Mouse (Mus musculus): ENCODE measurements around the gene Gm49396. TPM values are rescaled to one million over a fixed set of nuclear protein-coding genes. Genes with fewer than 3 reads are reported as not detected.

Gm49396 gene
- polyA plus RNA-seq, 1 experiment from 2014 or later: 5.5 TPM

DNA sequence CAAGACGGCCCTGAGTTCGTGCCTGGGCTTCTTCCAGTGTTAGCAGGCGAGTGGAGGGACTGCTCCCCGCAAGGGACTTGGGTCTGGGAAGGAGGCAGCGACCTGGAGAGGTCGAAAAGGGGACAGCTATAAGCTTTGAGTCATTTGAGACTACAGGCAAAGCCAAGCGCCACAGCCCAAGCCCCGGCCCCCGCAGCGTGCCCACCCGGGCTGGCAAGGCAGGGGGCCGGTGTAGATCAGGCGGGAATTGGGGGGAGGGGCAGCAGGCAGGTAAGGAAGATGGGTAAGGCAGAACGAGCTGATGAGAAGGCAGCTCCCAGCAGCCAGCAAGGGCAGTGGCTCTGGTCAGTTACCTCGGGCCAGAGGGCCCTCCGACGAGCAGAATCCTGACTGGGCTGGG lies 36.7 kb upstream of the Gm49396 start:
- Histone ChIP-seq H3K9ac (ENCODE audit: low read depth, low read length) (peak overlapping the region; percentile 43; the same call in 1 of the 2 replicates), H3K27ac (ENCODE audit: low read depth, low read length) (no peak overlapping the region), H3K4me3 (ENCODE audit: low read depth, low read length) (no peak overlapping the region), H3K4me1 (ENCODE audit: control insufficient read depth, insufficient read depth, low read length) (peaks cover 11% of the 10 kb centered on the region), H3K9me3 (replicated peaks; ENCODE audit: control insufficient read depth, low read length) (no peaks in the 10 kb centered on the region), H3K4me2 (peak overlapping the region; percentile 44), H3K36me3 (ENCODE audit: control insufficient read depth, insufficient read depth, low read length) (peaks cover 21% of the 10 kb centered on the region), H3K27me3 (ENCODE audit: control insufficient read depth, insufficient read depth, low read length) (0 out of 2 replicates have a peak, but pooled peaks cover 3% of the 10 kb centered on the region)
- no peak for ATAC-seq (replicated peaks; ENCODE audit: insufficient number of reproducible peaks, low FRiP score, low TSS enrichment)
- WGBS (ENCODE audit: insufficient replicate concordance): 14% methylated on average over 17 of the region's 17 CpGs

GRCm38 (mm10) chr7:30526981-30527380 lies 36.2 kb upstream of the Gm49396 start:
- 75% methylated on average over 14 of the region's 14 CpGs for WGBS (ENCODE audit: insufficient replicate concordance)
- Histone ChIP-seq H3K9me3 (replicated peaks; ENCODE audit: control insufficient read depth, low read length) (no peaks in the 10 kb centered on the region), H3K4me1 (ENCODE audit: control insufficient read depth, insufficient read depth, low read length) (peaks cover 11% of the 10 kb centered on the region), H3K36me3 (ENCODE audit: control insufficient read depth, insufficient read depth, low read length) (peaks cover 21% of the 10 kb centered on the region), H3K4me3 (ENCODE audit: low read depth, low read length) (no peak overlapping the region), H3K4me2 (no peak overlapping the region), H3K27ac (ENCODE audit: low read depth, low read length) (no peak overlapping the region), H3K9ac (ENCODE audit: low read depth, low read length) (no peak overlapping the region), H3K27me3 (ENCODE audit: control insufficient read depth, insufficient read depth, low read length) (0 out of 2 replicates have a peak, but pooled peaks cover 3% of the 10 kb centered on the region)
- no peak; the same call in 1 of the 2 replicates for ATAC-seq (replicated peaks; ENCODE audit: insufficient number of reproducible peaks, low FRiP score, low TSS enrichment)

DNA sequence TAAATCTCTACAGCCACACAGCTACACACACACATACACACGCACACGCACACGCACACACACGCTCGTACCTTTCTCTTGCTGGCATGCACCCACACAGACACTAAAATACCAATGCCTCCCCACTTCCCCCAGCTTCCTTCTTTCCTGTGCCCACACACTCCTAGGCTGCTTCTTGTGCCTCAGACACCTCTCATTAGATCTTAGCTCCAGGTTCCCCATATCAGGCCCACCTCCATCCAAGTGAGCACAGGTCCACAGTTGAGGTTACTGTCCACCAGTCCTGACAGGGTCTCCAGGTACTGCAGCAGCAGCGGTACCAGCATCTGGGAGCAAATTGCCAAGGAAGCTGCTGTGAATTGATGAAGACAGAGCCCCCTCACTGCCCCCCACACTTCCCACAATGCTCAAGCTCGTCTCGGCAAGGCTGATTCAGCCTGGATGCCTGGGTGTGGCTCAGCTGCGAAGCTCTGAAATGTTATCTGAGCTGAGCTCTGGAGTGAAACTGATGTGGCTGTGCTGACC lies 31.8 kb upstream of the Gm49396 start:
- Histone ChIP-seq H3K27me3 (ENCODE audit: control insufficient read depth, insufficient read depth, low read length) (peaks cover 10% of the 10 kb centered on the region; the same call in 1 of the 2 replicates), H3K4me1 (ENCODE audit: control insufficient read depth, insufficient read depth, low read length) (peaks cover 21% of the 10 kb centered on the region), H3K9ac (ENCODE audit: low read depth, low read length) (0 out of 2 replicates have a peak overlapping the region, but pooled peaks have one; percentile 28), H3K4me2 (no peak overlapping the region), H3K4me3 (ENCODE audit: low read depth, low read length) (no peak overlapping the region), H3K36me3 (ENCODE audit: control insufficient read depth, insufficient read depth, low read length) (peaks cover 13% of the 10 kb centered on the region), H3K27ac (ENCODE audit: low read depth, low read length) (no peak overlapping the region), H3K9me3 (replicated peaks; ENCODE audit: control insufficient read depth, low read length) (no peaks in the 10 kb centered on the region)
- 69% methylated on average over 9 of the region's 9 CpGs for WGBS (ENCODE audit: insufficient replicate concordance)
- ATAC-seq (replicated peaks; ENCODE audit: insufficient number of reproducible peaks, low FRiP score, low TSS enrichment): no peak

GRCm38 (mm10) chr7:30532931-30533330 lies 30.2 kb upstream of the Gm49396 start:
- peak overlapping the region; percentile 14; the same call in 1 of the 2 replicates for H3K4me2 ChIP-seq
- no peak overlapping the region for H3K27ac ChIP-seq (ENCODE audit: low read depth, low read length)
- WGBS (ENCODE audit: insufficient replicate concordance): 28% methylated on average over 8 of the region's 8 CpGs
- H3K27me3 ChIP-seq (ENCODE audit: control insufficient read depth, insufficient read depth, low read length): peaks cover 10% of the 10 kb centered on the region; the same call in 1 of the 2 replicates
- H3K9ac ChIP-seq (ENCODE audit: low read depth, low read length): no peak overlapping the region
- peaks cover 18% of the 10 kb centered on the region for H3K4me1 ChIP-seq (ENCODE audit: control insufficient read depth, insufficient read depth, low read length)
- 0 out of 2 replicates have a peak overlapping the region, but pooled peaks have one; percentile 3 for H3K4me3 ChIP-seq (ENCODE audit: low read depth, low read length)
- no peak for ATAC-seq (replicated peaks; ENCODE audit: insufficient number of reproducible peaks, low FRiP score, low TSS enrichment)
- no peaks in the 10 kb centered on the region for H3K9me3 ChIP-seq (replicated peaks; ENCODE audit: control insufficient read depth, low read length)
- H3K36me3 ChIP-seq (ENCODE audit: control insufficient read depth, insufficient read depth, low read length): peaks cover 11% of the 10 kb centered on the region

- peaks cover 7% of the 10 kb centered on the region; the same call in 1 of the 2 replicates for H3K27me3 ChIP-seq (ENCODE audit: control insufficient read depth, insufficient read depth, low read length)
- no peaks in the 10 kb centered on the region for H3K9me3 ChIP-seq (replicated peaks; ENCODE audit: control insufficient read depth, low read length)
- peaks cover 6% of the 10 kb centered on the region for H3K36me3 ChIP-seq (ENCODE audit: control insufficient read depth, insufficient read depth, low read length)
- ATAC-seq (replicated peaks; ENCODE audit: insufficient number of reproducible peaks, low FRiP score, low TSS enrichment): no peak; the same call in 1 of the 2 replicates
- no peak overlapping the region for H3K27ac ChIP-seq (ENCODE audit: low read depth, low read length)
- peak overlapping the region; percentile 85 for H3K9ac ChIP-seq (ENCODE audit: low read depth, low read length)
- peaks cover 18% of the 10 kb centered on the region for H3K4me1 ChIP-seq (ENCODE audit: control insufficient read depth, insufficient read depth, low read length)
- peak overlapping the region; percentile 98 for H3K4me2 ChIP-seq
- peak overlapping the region; percentile 79 for H3K4me3 ChIP-seq (ENCODE audit: low read depth, low read length)
- 9% methylated on average over 26 of the region's 26 CpGs for WGBS (ENCODE audit: insufficient replicate concordance)
Observed at GRCm38 (mm10) chr7:30533941-30534632, 29.1 kb upstream of the Gm49396 start.

DNA sequence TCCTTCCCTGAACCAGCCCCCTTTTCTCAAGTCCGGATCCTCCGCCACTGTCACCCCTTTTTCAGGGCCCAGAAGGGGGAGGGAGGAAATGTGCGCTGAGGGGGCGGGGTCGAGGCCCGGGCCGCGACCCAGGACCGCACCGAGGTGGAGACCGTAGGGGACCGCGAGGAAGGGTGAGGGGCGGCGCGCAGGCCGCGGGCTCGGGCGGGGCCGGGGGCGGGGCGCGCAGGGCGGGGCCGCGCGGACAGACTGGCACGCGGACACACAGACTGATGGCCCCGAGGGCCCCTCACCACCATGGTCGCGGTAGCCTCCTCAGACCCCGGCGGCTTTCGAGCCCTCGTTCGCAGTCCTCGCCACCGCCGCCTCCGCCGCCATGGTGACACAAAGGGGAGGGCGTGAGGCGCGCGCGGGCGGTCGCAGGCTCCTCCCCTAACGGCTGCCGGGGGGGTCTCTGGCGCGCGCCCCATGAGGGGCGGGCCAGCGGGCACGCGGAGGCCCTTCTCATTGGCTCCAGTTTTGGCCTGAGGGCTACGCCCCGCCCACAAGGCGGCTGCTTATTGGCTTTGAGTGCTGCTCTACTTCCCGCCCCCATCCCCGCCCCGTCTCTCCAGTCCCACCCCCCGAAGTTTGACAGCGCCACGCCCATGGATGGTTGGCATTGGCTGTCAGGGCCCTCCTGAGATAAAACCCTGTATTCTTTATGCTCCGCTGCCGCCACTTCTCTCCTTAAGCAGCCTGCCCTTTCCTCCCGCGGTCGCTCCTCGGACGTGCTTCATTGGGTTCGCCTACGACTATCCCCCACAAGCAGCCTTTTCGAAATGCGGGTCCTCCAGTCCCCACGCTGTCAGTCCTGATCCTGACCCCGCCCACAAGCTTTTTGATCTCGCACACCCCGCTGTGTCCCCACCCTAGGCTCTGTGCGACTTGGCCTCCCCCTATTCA lies 28.2 kb upstream of the Gm49396 start, which contains the start of gene Arhgap33:
TSS of gene Arhgap33 (minus strand) at position 428 of the 945 bp plus-strand sequence.
- H3K36me3 ChIP-seq (ENCODE audit: control insufficient read depth, insufficient read depth, low read length): 0 out of 2 replicates have a peak, but pooled peaks cover 3% of the 10 kb centered on the region
- 0 out of 2 replicates have a peak within 1 kb of the TSS, but pooled peaks have one; percentile 15 for H3K27ac ChIP-seq (ENCODE audit: low read depth, low read length)
- no peaks in the 10 kb centered on the region for H3K9me3 ChIP-seq (replicated peaks; ENCODE audit: control insufficient read depth, low read length)
- H3K4me2 ChIP-seq: peak within 1 kb of the TSS; percentile 98
- peak within 1 kb of the TSS; percentile 85 for H3K9ac ChIP-seq (ENCODE audit: low read depth, low read length)
- peaks cover 18% of the 10 kb centered on the region for H3K4me1 ChIP-seq (ENCODE audit: control insufficient read depth, insufficient read depth, low read length)
- peaks cover 7% of the 10 kb centered on the region; the same call in 1 of the 2 replicates for H3K27me3 ChIP-seq (ENCODE audit: control insufficient read depth, insufficient read depth, low read length)
- under 1% methylated on average over 60 of the region's 84 CpGs for WGBS (ENCODE audit: insufficient replicate concordance)
- peak; percentile 90 for ATAC-seq (replicated peaks; ENCODE audit: insufficient number of reproducible peaks, low FRiP score, low TSS enrichment)
- H3K4me3 ChIP-seq (ENCODE audit: low read depth, low read length): peak within 1 kb of the TSS; percentile 79

- Histone ChIP-seq H3K9me3 (replicated peaks; ENCODE audit: control insufficient read depth, low read length) (no peaks in the 10 kb centered on the region), H3K36me3 (ENCODE audit: control insufficient read depth, insufficient read depth, low read length) (peaks cover 3% of the 10 kb centered on the region; the same call in 1 of the 2 replicates)
- 82% methylated on average over 7 of the region's 7 CpGs for WGBS (ENCODE audit: insufficient replicate concordance)
Observed at GRCm38 (mm10) chr7:30540572-30540971, 22.6 kb upstream of the Gm49396 start.

GRCm38 (mm10) chr7:30544327-30544726 lies 18.8 kb upstream of the Gm49396 start:
- no peaks in the 10 kb centered on the region for H3K4me1 ChIP-seq (ENCODE audit: control insufficient read depth, insufficient read depth, low read length)
- no peak overlapping the region for H3K4me3 ChIP-seq (ENCODE audit: low read depth, low read length)
- no peak overlapping the region for H3K4me2 ChIP-seq
- H3K9ac ChIP-seq (ENCODE audit: low read depth, low read length): no peak overlapping the region
- no peak overlapping the region for H3K27ac ChIP-seq (ENCODE audit: low read depth, low read length)
- no peak for ATAC-seq (replicated peaks; ENCODE audit: insufficient number of reproducible peaks, low FRiP score, low TSS enrichment)
- H3K27me3 ChIP-seq (ENCODE audit: control insufficient read depth, insufficient read depth, low read length): no peaks in the 10 kb centered on the region
- H3K9me3 ChIP-seq (replicated peaks; ENCODE audit: control insufficient read depth, low read length): no peaks in the 10 kb centered on the region
- 84% methylated on average over 2 of the region's 2 CpGs for WGBS (ENCODE audit: insufficient replicate concordance)
- H3K36me3 ChIP-seq (ENCODE audit: control insufficient read depth, insufficient read depth, low read length): peaks cover 12% of the 10 kb centered on the region

More at GRCm38 (mm10) chr7:30540572-30540971, 22.6 kb upstream of the Gm49396 start:
- H3K9ac ChIP-seq (ENCODE audit: low read depth, low read length): no peak overlapping the region
- no peak overlapping the region for H3K4me2 ChIP-seq
- H3K4me1 ChIP-seq (ENCODE audit: control insufficient read depth, insufficient read depth, low read length): peaks cover under 1% of the 10 kb centered on the region; the same call in 1 of the 2 replicates
- H3K4me3 ChIP-seq (ENCODE audit: low read depth, low read length): no peak overlapping the region
- no peak overlapping the region for H3K27ac ChIP-seq (ENCODE audit: low read depth, low read length)
- ATAC-seq (replicated peaks; ENCODE audit: insufficient number of reproducible peaks, low FRiP score, low TSS enrichment): no peak
- no peaks in the 10 kb centered on the region for H3K27me3 ChIP-seq (ENCODE audit: control insufficient read depth, insufficient read depth, low read length)
